Mouse (Mus musculus): ENCODE measurements at regions not wholly inside any gene's neighbourhood (a gene's known extent, or its start where the extent isn't known, plus 50 kb on each side); places are given as distances from the start of the nearest gene placed in this dataset.

DNA sequence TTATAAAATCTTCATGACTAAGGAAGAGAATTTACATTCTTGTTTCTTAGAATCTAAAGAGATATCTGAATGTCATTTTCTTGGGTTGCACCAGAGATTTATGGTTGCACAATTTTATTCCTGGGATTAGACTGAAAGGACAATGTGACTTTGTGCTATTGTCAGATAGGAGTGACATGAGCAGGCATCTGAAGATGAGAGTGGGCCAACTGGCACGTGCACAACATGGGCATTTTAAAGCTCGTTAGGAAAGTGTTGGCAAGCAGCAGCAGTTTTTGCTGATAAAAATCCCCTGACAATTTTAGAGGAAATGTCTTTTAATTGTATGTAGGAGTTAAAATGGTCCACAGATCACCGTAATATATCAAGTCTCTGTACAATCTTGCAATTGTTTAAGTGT lies 178.9 kb upstream of the Tecrl start:
- Histone ChIP-seq H3K4me1 (replicated peaks; ENCODE audit: control insufficient read depth, insufficient read depth, low read length) (no peaks in the 10 kb centered on the region), H3K27me3 (ENCODE audit: control insufficient read depth, insufficient read depth, low read length) (no peaks in the 10 kb centered on the region), H3K36me3 (replicated peaks; ENCODE audit: control insufficient read depth, insufficient read depth) (no peaks in the 10 kb centered on the region), H3K9me3 (ENCODE audit: control insufficient read depth, low read length) (no peaks in the 10 kb centered on the region), H3K4me2 (replicated peaks) (no peak overlapping the region), H3K27ac (no peak overlapping the region), H3K4me3 (replicated peaks; ENCODE audit: low read length) (no peak overlapping the region), H3K9ac (no peak overlapping the region)
- peak; percentile 36 for DNase-seq (ENCODE audit: low spot score)
- 0 out of 2 replicates have a peak, but pooled peaks have one; percentile 57 for ATAC-seq (ENCODE audit: low FRiP score)
- 43% methylated on average over 3 of the region's 3 CpGs for WGBS

DNA sequence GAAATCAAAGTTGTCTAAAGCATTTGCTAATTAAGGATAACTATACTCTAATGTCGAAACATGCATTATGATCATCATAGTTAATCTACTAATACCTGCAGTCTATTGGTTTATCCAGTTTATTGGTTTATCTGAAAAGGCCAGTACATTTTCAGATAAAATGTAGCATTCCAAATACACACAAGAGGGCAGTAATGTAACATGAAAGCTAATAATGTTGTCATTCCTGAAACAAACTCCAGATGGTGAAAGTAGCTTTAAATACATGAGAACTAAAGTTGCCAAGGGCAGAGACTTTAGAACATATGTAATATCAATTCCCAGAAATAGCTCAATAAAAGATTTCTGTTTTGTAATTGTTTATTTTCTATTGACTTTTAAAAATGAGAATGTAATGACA lies 163.7 kb upstream of the Tecrl start:
- 61% methylated on average over 1 of the region's 1 CpGs for WGBS
- no peak overlapping the region for H3K27ac ChIP-seq
- ATAC-seq (ENCODE audit: low FRiP score) (no peak), DNase-seq (ENCODE audit: low spot score) (peak; percentile 79)
- H3K27me3 ChIP-seq (ENCODE audit: control insufficient read depth, insufficient read depth, low read length) = no peaks in the 10 kb centered on the region
- H3K36me3 ChIP-seq (replicated peaks; ENCODE audit: control insufficient read depth, insufficient read depth) = no peaks in the 10 kb centered on the region
- H3K4me1 ChIP-seq (replicated peaks; ENCODE audit: control insufficient read depth, insufficient read depth, low read length) = no peaks in the 10 kb centered on the region
- H3K4me2 ChIP-seq (replicated peaks) = no peak overlapping the region
- H3K9ac ChIP-seq = no peak overlapping the region
- no peaks in the 10 kb centered on the region for H3K9me3 ChIP-seq (ENCODE audit: control insufficient read depth, low read length)
- H3K4me3 ChIP-seq (replicated peaks; ENCODE audit: low read length) = no peak overlapping the region

DNA sequence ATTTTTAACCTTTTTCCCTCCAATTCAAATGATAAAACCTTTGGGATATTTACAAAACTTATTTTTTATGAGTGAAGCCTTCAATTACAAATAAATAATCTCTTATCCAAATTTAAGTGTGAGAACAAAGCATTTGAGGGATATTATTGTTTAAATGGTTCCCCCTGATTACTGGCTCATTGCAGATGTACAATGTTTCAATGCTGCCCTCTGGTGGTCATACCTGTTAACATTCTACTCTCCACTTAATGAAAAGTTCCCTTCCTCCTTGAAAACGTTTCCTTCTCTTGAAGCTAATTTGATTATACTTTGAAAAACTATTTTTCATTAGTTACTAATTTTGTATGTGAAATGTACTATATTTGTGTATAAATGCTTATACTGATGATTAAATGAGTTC lies 129.1 kb upstream of the Tecrl start:
- H3K27me3 ChIP-seq (ENCODE audit: control insufficient read depth, insufficient read depth, low read length) = no peaks in the 10 kb centered on the region
- H3K27ac ChIP-seq = no peak overlapping the region
- no peaks in the 10 kb centered on the region for H3K36me3 ChIP-seq (replicated peaks; ENCODE audit: control insufficient read depth, insufficient read depth)
- H3K9ac ChIP-seq = no peak overlapping the region
- H3K4me2 ChIP-seq (replicated peaks) = no peak overlapping the region
- no peak overlapping the region for H3K4me3 ChIP-seq (replicated peaks; ENCODE audit: low read length)
- H3K9me3 ChIP-seq (ENCODE audit: control insufficient read depth, low read length) = no peaks in the 10 kb centered on the region
- H3K4me1 ChIP-seq (replicated peaks; ENCODE audit: control insufficient read depth, insufficient read depth, low read length) = no peaks in the 10 kb centered on the region
- WGBS = 21% methylated on average over 1 of the region's 1 CpGs
- peak; percentile 87 for DNase-seq (ENCODE audit: low spot score)
- ATAC-seq (ENCODE audit: low FRiP score) = no peak; the same call in 1 of the 2 replicates

DNA sequence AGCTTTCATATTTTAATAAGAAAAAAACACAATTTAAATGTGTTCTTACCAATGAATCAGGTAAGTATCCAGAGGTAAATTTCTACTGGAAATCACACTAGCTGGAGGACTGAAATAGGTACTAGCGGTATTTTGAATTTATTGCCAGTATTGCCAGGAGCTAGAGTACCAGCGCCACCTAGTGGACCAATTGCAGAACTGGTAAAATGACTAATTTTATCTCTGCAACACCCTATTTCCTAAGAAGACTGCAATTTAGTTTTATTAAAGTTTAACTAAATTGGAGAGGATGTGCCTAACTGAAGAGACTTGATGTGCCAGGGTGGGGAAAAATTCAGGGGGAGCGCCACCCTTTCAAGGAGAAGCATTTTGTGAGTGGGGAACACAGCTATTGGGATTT lies 85.3 kb upstream of the Tecrl start:
- no peak overlapping the region for H3K4me2 ChIP-seq (replicated peaks)
- no peaks in the 10 kb centered on the region for H3K27me3 ChIP-seq (ENCODE audit: control insufficient read depth, insufficient read depth, low read length)
- no peak overlapping the region for H3K9ac ChIP-seq
- no peak overlapping the region for H3K27ac ChIP-seq
- 4% methylated on average over 3 of the region's 3 CpGs for WGBS
- no peaks in the 10 kb centered on the region for H3K9me3 ChIP-seq (ENCODE audit: control insufficient read depth, low read length)
- no peaks in the 10 kb centered on the region for H3K36me3 ChIP-seq (replicated peaks; ENCODE audit: control insufficient read depth, insufficient read depth)
- peak; percentile 82 for DNase-seq (ENCODE audit: low spot score)
- no peaks in the 10 kb centered on the region for H3K4me1 ChIP-seq (replicated peaks; ENCODE audit: control insufficient read depth, insufficient read depth, low read length)
- H3K4me3 ChIP-seq (replicated peaks; ENCODE audit: low read length) = no peak overlapping the region
- no peak for ATAC-seq (ENCODE audit: low FRiP score)

DNA sequence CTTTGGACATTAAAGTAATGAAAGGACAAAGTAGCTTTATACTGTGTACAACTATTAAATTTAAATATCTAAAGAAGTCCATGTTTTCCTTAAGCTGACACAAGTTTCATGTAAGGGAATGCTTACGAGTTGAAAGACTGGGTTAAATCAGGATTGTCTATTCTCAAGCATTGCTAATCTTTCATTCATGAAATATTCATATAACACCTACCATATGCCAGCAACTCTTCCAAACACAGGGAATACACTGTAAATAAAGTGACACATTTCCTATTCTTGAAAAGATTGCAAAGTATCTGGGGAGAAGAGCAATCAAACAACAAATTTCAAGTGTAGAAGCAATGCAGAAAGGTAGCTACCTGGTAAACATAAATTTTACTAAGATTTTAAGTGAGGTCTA lies 81.5 kb upstream of the Tecrl start:
- no peak overlapping the region for H3K4me2 ChIP-seq (replicated peaks)
- no peaks in the 10 kb centered on the region for H3K36me3 ChIP-seq (replicated peaks; ENCODE audit: control insufficient read depth, insufficient read depth)
- no peaks in the 10 kb centered on the region for H3K27me3 ChIP-seq (ENCODE audit: control insufficient read depth, insufficient read depth, low read length)
- no peak for DNase-seq (ENCODE audit: low spot score)
- H3K9me3 ChIP-seq (ENCODE audit: control insufficient read depth, low read length) = no peaks in the 10 kb centered on the region
- no peaks in the 10 kb centered on the region for H3K4me1 ChIP-seq (replicated peaks; ENCODE audit: control insufficient read depth, insufficient read depth, low read length)
- H3K9ac ChIP-seq = no peak overlapping the region
- no peak overlapping the region for H3K27ac ChIP-seq
- WGBS = 68% methylated on average over 1 of the region's 1 CpGs
- no peak for ATAC-seq (ENCODE audit: low FRiP score)
- H3K4me3 ChIP-seq (replicated peaks; ENCODE audit: low read length) = no peak overlapping the region

DNA sequence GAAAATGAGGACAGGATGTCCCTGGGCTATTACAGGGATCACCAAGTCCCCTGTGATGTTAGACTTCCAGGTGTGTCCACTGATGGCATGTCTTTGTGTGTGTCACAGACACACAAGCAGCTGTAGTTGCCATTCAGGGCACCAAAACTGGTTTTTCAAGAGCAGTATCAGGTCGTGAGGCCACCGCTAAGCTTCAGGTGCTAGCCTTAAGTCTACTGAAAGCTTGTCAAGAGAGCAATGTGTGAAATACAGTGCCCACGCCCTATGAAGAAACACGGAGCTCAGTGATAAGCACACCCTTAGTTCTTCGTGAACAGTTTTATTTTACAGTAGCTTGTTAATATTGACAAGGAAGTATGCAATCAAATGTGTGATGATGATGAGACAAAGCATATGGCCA lies 66.7 kb upstream of the Tecrl start:
- Histone ChIP-seq H3K36me3 (replicated peaks; ENCODE audit: control insufficient read depth, insufficient read depth) (no peaks in the 10 kb centered on the region), H3K27me3 (ENCODE audit: control insufficient read depth, insufficient read depth, low read length) (no peaks in the 10 kb centered on the region), H3K4me3 (replicated peaks; ENCODE audit: low read length) (no peak overlapping the region), H3K4me1 (replicated peaks; ENCODE audit: control insufficient read depth, insufficient read depth, low read length) (no peaks in the 10 kb centered on the region), H3K9ac (no peak overlapping the region), H3K27ac (no peak overlapping the region), H3K9me3 (ENCODE audit: control insufficient read depth, low read length) (no peaks in the 10 kb centered on the region), H3K4me2 (replicated peaks) (no peak overlapping the region)
- no peak for ATAC-seq (ENCODE audit: low FRiP score)
- DNase-seq (ENCODE audit: low spot score) = no peak
- 93% methylated on average over 5 of the region's 5 CpGs for WGBS

DNA sequence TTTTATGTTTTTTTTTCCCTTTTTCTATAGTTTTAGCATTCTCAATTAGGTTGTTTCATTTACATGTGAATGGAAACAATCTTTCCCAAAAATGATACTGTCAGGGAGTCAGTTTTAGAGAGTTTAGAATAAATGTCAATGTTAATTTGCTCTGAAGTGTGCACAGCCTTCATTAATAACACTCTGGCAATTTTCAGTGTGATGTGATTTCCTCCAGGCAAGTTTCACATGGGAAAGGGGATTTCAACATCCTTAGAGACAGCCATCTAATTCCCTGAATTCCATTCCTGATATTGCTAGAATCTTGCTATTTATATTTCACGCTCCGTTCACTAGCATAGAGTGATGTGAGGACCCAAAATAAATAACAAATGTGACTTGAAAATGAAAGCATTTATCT lies 55.2 kb upstream of the Tecrl start:
- H3K27me3 ChIP-seq (ENCODE audit: control insufficient read depth, insufficient read depth, low read length) = no peaks in the 10 kb centered on the region
- DNase-seq (ENCODE audit: low spot score) = no peak
- H3K4me2 ChIP-seq (replicated peaks) = no peak overlapping the region
- H3K27ac ChIP-seq = no peak overlapping the region
- no peaks in the 10 kb centered on the region for H3K4me1 ChIP-seq (replicated peaks; ENCODE audit: control insufficient read depth, insufficient read depth, low read length)
- no peaks in the 10 kb centered on the region for H3K9me3 ChIP-seq (ENCODE audit: control insufficient read depth, low read length)
- 51% methylated on average over 2 of the region's 2 CpGs for WGBS
- H3K9ac ChIP-seq = no peak overlapping the region
- H3K4me3 ChIP-seq (replicated peaks; ENCODE audit: low read length) = no peak overlapping the region
- ATAC-seq (ENCODE audit: low FRiP score) = no peak
- H3K36me3 ChIP-seq (replicated peaks; ENCODE audit: control insufficient read depth, insufficient read depth) = no peaks in the 10 kb centered on the region

DNA sequence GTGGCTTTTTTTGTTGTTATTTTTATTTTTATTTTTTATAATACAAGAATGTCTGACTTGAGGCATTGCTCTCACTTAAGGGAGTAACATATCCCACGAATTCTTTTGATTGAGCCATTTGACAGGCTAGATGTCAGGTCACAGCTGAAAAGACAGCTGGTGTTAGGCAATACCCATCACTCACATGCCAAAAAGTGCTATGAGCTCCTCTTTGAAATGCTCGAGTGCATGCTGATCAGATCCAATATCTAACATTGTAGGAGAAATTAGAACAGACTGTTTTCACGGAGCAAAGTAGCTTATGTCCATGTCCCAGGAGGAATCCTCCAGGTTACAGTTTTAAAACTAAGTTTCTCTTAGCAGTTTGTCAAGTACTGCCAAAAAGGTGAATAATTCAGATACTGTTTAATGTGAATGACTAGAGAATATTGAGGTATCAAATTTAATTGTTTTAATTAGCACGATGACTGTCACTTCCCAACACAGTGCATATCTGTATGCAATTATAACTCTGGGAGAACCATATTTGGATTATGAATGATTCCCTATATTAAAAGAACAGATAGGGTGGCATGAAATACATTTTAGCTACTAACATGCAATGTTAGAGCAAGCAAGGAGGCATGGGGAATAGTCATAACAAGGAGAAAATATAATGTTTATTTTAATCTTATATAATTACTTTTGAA lies 50.4 kb upstream of the Tecrl start:
- H3K4me3 ChIP-seq (replicated peaks; ENCODE audit: low read length) = no peak overlapping the region
- no peaks in the 10 kb centered on the region for H3K36me3 ChIP-seq (replicated peaks; ENCODE audit: control insufficient read depth, insufficient read depth)
- no peak for DNase-seq (ENCODE audit: low spot score)
- ATAC-seq (ENCODE audit: low FRiP score) = no peak
- no peaks in the 10 kb centered on the region for H3K9me3 ChIP-seq (ENCODE audit: control insufficient read depth, low read length)
- H3K4me2 ChIP-seq (replicated peaks) = no peak overlapping the region
- no peaks in the 10 kb centered on the region for H3K4me1 ChIP-seq (replicated peaks; ENCODE audit: control insufficient read depth, insufficient read depth, low read length)
- 63% methylated on average over 4 of the region's 4 CpGs for WGBS
- H3K9ac ChIP-seq = no peak overlapping the region
- H3K27me3 ChIP-seq (ENCODE audit: control insufficient read depth, insufficient read depth, low read length) = no peaks in the 10 kb centered on the region
- no peak overlapping the region for H3K27ac ChIP-seq

All from hindbrain, embryonic 14.5 days (tissue).